Mouse (Mus musculus) cerebellum, postnatal 14 days (tissue): ENCODE measurements at regions not wholly inside any gene's neighbourhood (a gene's known extent, or its start where the extent isn't known, plus 50 kb on each side); places are given as distances from the start of the nearest gene placed in this dataset.

ENCODE experiments used
- DNase-seq, 2 experiments: peaks; one replicate each; pipeline ENCODE4 v3.0.0; 2021; ENCODE audit warnings: mixed read lengths in 2 of 2

DNA sequence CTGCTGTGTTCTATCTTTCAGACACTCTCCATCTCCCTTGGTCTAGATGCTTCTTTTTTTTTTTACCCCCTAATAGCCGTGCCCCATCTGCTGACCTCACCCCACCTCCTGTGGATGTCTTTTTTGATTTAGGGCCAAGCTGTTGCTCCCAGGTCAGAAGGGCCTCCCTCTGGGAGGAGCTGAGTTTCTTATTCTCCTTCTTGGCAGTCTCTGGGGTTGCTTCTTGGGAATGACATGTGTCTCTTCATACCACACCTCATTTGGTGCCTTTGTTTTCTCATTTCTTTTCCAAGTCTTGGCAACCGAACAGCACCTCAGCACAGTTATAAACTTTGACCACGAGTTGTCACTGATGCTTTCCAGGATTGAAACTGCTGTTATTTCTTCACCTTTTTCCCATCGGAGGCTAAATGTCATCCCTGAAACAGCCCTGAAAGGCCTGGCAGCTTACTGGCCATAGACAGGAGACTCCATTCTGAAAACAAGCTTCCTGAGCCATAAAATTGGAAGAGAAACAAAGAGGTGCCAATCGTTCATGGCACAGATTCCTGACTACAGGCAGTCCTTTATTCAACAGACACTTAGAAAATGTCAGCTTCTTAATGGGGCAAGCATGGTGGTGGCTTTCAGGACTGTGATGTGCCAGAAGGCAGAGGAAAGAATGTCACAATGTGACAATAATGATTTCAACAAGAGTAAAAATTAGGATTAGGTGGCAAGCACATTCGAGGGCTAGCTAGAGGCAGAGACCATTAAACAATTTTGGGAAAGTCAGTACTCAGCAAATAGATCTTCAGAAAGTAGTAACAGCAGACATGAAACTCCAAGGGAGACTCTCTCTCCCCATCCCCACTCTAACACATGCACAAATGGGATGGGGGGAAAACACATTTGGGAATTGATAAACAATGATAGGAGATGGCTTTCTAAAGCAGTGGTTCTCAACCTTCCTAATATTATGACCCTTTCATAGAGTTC is 197.1 kb upstream of the Arrdc4 start:
- no peak for DNase-seq

DNA sequence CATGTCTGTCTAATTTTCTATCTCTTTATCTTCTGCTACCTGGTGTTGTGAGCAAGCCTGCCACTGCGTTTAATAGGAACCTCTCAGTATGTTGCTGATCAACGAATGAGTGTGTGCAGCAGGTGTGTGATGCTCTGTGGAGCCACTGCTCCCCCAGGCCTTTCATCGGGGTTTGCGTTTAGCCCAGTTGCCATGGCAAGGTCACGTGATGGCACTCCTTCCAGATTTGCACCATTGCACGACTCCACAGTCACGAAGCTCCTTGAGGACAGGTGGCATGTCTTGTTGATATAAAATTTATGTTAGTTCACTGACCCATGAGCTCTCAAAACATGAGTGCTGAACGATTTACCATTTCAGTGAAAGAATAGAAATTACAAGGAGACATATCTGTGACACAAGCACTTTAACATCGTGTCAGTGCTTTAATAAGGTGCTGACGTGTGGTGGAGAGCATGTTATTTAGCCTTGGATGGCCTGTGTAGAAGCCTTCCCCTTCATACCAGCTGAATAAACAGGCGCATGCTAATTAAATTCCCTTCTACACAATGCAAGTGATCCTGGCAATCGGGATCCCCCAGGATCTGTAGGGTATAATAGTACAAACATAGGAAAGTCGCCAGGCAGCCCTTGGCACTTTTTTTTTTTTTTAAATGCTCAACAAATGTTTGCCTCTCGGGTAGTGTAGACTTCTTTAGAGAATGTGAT is 181.7 kb upstream of the Arrdc4 start:
- no peak for DNase-seq

DNA sequence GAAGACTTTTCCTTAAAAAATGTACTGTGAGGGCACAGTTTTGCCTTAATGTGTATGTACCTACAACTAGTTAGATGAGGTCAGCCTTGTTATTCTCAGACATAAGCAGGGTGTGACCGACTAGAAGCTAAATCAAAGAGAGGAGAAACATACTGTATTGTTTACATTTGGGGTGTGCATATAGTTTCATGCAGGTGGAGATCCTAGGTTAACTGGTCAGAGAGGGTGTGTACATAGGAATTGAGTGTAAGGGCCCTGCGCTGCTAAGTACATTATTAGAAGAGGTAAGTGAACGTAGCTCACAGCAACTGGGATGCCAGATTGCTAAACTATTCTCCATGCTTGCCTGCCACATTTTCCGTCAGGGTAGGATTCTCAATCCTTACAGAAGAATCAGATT is 180.6 kb upstream of the Arrdc4 start:
- DNase-seq: no peak

DNA sequence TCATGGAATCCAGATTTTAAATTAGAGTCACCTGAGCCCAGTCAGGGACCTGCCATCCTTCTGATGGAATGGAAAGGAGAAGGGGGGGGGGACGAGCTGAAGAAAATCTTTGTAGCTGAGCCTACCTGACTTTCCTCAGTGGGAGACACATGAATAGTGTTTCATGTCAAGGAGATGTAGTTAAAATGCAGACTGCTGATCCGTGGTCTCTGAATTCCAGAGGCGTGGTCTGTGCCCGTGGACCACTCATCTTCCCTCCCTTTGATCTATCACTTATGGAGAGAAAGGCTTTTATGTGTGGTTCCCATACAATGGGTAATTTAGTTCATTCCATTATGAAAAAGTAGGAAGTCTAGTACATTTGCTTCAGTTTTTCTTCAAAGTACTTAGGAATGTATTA is 176.6 kb upstream of the Arrdc4 start:
- no peak for DNase-seq

DNA sequence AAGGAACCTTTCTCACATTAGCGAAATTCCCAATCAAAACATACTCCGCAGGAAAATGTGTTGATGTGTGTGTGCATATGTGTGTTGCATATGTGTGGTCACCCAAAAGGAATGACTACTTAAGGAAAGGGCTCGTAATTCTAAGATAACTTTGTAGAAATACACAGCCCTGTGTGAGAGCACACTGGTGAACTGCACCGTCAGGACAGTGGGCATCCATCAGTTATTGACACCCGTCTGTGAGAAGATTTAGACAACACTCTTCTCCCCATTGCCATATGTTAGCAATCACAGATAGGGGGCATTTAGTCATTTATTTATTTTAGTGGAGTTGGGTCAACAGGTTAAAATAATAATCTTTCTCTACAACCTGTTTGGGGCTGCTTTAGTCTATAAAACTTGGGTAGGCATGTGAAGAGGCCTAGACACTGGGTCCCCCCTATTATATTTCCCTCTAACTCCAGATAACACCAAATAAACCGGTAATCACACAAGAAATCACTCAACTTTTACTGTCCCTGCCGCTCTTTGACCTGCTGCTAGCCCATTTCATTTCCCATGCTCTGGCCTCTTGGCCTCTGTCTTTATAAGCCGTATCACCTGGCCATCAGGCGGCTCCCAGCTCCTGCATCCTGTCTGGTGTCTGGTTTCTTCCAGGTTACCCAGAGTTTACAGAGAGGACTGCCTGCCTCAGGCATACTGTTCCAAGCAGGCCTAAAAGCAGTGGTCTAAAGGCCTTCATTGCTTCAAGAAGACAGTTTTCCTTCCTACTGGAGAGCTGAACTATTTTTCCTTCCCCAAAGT is 169.8 kb upstream of the Arrdc4 start:
- DNase-seq: no peak

DNA sequence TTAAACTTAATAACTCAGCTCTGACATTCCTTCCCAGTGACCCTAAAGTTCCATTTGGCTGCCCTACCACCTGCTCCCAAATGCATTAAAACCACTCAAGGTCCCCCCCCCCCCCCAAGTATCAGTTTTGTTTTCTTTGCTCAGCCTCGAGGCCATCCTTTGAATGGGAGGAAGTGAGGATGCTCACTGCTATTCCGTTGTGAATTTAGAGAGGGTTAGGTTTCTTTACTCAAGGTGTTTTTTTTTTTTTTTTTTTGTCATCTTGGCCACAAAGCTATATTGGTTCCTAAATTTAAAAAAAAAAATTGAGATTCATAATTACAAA is 168.8 kb upstream of the Arrdc4 start:
- DNase-seq: no peak

DNA sequence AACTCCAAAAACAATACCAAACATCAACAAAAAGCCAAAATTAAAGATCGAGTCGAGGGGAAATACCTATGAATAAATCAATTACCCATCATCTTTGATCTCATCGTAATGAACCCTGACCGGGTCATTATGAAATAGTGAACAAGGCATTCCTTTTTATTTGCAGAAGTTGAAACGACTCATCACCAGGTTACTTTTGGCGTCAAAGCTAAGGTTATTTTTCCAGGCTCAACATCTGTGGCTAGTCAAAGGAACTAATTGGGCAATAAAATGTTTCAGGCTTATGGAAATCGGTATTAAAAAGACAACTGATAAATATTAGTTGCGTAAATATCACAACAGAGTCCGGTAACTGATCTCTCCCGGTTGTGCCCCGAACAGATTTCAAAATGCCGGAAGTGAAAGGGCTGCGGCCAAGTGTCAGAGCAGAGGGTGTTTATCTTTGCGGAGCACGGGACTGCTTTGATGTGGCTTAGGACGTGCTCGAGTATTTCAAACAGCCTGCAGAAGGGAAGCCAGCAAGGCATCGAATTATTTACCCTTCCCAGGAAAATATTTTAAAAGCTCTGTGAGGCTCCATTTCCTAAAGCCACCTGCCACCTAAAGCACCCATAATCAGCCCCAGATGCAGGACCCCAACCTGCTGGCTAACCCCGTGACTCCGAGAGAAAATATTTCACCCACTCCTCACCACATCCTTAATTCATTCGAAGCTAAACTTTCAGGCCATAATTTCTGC is 168.3 kb upstream of the Arrdc4 start:
- DNase-seq: no peak

DNA sequence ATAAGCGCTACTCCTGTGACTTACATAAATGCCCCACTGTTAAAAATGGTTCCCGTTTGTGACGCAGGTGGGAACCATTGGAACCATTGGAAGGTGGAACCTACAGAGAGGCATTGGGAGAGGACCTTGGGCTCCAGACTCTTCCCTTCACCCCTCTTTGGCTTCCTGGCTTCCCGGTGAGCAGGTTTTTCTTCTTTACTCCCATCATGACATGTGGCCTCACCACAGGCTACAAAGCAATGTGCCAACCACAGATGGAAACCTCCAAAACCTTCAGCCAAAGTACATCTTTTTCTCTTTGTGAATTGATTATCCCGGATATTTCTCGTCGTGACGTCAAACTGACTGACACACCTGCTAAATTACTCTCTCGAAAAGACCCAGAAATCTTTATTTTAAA is 166.9 kb upstream of the Arrdc4 start:
- peak; percentile 28 to 72 for DNase-seq

DNA sequence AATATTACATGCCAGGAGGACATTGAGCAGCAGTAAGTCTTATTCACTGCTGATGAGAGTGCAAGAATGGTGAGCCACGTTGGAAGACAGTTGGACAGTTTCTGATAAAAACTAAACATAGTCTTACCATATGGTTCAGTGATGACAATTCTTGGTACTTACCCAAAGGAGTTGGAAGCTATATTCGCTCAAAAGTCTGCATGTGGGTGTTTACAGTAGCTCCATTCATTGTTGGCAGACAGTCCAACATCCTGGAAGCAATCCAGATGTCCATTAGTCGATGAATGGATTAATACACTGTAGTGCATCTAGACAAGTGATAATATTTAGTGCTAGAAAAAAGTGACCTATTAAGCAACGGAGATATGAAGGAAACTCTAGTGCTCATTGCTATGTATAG is 165.3 kb upstream of the Arrdc4 start:
- peak in 1 of 2 experiments; percentile 41 for DNase-seq

DNA sequence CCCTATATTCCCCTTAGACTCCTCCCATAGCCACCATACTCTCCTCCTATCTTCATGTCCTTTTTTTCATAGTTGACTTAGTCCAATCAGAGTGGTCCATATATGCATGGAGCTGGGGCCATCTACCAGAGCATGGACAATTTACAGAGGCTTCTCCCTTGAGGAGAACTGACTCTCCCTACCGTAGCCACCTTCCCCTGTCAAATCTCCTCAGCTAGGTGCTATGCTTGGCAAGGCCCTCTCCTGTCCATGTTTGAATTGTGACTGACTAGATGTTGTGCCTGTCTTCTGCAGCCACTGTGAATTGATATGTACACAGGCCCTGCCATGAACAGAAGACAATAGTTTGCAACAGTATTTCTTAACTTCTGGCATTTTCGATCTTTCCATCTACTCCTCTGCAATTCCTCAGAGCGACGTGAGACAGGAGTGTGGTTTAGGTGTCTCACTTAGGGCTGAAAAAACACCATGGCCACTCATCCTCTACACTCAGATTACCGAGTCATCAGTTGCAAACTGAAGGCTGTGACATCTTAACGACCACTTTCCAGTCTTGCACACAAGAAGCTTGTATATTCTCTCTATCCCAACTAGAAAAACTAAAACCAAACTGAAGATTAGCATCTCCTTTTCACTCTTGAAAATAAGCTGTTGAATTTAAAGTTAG is 163.1 kb upstream of the Arrdc4 start:
- no peak for DNase-seq

DNA sequence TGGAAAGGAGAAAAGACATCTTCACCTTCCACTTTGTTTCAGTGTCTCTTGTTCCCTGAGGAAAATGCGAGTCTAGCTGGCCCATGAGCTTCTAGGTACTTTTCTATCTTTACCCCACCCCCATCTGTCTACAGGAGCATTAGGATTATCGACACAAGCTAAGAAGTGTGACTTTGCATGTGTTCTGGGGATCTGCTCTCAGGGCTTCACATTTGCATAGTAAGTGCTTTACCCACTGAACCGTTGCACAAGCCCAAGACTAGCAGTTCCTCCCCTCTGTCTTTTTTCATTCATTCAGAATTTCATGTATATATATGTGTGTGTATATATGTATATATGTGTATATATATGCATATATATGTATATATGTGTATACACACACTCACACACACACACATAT is 162.5 kb upstream of the Arrdc4 start:
- no peak for DNase-seq

DNA sequence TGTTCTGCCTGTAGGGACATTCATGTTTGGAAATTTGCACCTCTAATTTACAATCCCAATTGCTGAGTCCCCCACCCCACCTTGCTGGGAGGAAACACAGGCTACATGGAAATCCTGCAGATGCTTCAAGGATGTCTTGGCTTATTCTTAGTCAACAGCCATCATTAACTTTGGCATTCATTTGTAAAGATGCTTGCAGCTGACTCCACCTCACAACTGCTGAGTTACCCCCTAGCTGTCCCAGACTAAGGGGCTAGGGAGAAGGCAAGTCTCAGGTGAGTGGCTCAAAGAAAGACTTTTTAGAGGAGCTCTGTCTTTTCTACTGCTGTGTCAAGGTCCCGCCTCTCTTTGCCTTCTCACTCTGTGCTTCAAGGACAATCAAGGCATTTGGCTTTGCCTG is 160.7 kb upstream of the Arrdc4 start:
- no peak for DNase-seq

DNA sequence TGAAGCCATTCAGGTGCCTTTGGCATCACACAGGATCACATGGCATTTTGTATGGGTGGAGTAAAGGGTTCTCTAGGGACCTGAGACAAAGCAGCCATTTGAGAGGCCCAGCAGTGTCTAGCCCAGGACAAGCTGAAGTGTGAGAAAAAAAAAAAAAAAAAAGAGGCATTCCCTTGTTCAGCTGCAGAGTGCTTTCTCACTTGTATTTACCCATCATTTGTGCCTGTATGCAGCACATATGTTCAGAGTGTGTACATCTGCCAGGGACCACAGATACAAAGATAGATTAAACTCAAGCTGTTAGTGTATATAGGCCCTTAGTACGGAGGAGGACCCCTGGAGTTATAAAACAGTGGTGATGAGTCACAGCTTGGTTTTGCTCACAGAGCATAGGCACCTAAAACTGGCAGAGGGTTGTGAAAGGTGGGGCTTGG is 159.4 kb upstream of the Arrdc4 start:
- no peak for DNase-seq

DNA sequence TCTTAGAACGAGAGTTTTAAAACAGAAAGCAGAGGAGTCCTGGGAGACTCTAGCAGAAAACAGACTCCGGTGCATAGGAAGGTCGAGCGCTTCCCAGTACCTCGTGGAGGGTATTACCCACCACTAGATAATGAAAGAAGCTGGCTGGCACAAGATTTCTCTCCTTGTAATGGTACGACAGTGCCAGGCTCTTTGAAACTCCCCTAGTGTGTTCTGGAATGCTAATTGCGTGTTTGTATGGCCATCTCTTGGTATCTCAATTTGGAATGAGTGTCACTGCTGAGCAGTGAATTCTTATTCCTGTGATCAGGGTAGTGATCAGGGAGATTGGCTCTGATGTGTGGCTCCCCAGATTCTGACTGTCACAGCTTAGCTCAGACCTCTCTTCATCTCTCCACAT is 158.8 kb upstream of the Arrdc4 start:
- no peak for DNase-seq

DNA sequence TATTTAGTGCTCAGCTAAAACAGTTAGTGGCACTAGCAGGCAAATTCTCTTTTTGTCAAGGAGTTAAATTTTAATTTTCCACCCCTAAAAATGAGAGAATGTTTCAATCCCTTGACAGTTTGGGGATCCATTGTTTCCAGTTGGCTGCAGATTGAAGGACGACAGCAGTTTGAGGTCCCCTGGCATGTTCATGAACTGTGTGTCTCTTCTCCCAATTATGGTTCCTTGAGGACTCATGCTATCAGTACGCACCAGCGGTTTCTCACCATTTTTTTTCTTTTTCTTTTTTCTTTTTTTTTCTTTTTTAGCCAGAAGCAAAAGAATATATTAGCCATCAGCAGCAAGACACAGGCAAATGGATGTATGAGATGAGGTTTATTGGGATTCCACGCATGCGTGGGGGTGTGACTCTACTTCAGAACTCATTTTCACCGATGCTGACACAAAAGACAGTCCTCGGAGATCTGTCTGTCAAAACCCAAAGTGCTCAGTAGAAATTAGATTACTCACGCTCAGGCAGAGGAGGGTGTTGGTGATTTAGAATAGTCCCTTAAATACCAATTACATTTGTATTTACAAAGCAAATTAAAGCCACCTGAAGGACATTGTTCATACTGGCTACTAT is 157.8 kb upstream of the Arrdc4 start:
- DNase-seq: no peak

DNA sequence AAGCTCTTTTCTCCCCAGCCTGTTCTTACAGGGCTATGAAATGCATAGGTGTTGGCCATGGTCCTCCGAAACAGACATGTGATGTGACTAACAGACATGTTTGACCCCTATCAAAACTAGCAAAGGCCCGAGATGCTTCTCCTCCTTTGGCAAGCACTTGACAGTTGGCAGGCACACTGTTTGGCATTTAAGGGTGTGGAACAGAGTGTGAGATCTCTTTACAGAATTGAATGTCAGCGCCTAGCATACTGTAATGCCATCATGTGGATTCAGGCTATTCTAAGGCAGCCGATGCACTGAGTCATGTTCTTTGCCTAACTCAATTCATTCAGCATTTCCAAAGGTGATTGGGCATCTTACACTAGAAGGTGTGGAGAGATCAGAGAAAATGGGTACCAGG is 156.8 kb upstream of the Arrdc4 start:
- peak; percentile 7 to 12 for DNase-seq

DNA sequence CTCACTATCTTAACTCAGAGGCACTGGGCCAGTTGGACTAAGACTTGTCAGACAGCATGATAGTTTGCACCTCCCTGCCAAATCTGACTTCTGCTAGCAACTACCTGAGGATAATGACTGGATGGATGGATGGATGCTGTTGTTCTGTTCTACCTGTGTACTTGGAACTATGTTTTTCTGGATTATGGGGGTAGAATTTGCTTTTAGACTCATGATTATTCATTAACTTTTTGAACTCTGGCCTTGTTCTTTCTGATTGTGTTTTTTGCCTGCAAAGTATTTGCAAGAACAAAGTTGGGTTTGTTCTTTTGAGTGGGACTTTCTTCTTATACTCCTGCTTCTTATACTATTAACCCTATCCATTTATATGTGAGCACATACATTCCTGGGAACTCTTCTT is 137.1 kb upstream of the Arrdc4 start:
- no peak for DNase-seq

DNA sequence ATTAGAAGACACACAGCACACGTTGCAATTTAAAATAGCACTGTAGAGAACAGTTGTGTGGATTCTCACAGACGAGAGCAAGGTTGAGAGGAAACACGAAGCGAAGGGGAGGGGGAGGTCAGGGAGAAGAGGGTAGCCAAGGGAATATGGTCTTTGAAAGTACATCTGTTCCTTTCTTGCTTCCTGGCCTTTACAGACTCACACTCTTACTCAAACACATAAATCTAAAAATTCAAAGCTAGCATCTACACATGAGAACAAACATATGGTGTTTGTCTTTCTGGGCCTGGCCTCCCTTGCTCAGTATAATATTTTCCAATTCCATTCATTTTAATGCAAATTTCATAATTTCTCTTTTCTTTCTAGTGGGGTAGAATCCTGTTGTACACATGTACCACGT is 124.0 kb upstream of the Arrdc4 start:
- DNase-seq: no peak

DNA sequence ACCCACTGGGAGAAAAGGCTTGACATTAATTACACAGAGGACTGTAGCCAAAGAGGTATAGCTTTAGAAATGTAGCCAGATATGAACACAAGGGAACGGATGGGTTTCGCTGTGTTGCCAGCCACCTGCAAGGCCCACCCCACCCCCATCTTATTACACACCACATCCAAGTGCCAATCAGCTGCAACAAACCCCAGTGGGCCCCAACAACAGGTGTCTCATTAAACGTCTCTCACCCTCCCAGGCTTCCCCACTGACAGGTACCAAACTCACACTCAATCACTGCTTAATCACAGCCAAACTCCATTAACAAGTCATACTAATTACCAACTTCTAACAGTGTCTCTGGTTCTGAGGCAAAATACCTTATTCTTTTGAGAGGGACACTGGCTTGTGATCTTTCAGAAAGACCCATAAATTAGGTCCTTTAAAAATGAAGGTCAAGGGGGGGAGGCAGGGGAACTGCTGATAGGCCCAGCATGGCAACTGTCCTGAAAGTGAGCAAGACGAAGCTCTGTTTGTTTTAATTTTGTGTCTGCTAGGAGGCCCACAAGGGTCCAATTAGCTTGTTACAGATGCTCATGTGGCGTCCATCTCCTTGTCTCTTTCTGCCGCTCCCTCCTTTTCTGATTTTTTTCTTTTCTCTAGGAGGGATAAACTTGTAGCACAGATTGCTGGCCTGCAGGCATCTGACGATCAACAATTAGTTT is 115.4 kb upstream of the Arrdc4 start:
- DNase-seq: no peak

DNA sequence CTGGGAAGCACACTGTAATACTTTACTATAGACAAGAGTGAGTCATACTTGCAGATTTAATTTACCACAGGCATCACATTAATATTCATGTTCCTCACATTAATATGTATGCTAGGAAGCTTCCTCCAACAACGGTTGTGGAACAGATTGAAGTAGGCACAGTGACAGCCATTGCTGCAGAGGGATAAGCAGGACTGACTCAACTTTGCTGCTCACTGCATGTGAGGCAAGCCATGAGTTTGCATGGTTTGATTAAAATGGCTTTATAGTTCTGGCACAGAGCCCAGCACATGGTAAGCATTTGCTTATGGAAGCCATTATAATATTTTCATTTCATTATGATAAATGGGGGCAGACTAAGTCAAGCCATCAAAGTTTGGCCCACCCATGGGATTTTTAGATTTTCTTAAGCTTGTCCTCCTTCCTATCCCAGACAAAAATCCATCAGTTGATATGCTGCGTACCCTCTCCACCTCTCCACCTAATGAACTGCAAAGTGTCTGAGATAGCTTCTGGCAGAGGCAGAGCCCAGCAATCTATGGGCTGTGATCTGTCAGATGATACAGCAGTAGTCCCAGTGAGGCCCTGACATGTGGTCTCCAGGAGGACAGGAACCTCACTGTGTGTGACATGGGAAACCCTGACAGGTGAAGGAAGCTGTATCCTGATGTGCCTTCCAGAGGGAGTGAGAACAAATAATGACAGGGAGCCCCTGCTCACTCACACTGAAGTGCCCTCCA is 109.6 kb upstream of the Arrdc4 start:
- no peak for DNase-seq
